Mouse (Mus musculus) brain, adult 2 months (tissue): ENCODE results near the gene Hao1.
A peak's percentile ranks its signal among the peaks of the same experiment; 100 is the strongest.

Experiments
- DNase-seq: peaks from one replicate; pipeline ENCODE4 v3.0.0; 2011; ENCODE audit warnings: low read depth, low spot score

The Hao1 gene

GRCm38 (mm10) chr2:134554221-134554727 is at the start of gene Hao1:
Hao1 (minus strand) TSS chr2:134554368.
- no peak for DNase-seq

GRCm38 (mm10) chr2:134591081-134591694 is 37.0 kb upstream of the Hao1 start:
- DNase-seq: no peak

GRCm38 (mm10) chr2:134585243-134585642 is 31.1 kb upstream of the Hao1 start:
- DNase-seq: no peak

- no peak for DNase-seq
Observed at GRCm38 (mm10) chr2:134559422-134559821, 5.3 kb upstream of the Hao1 start.

- DNase-seq: no peak
Observed at GRCm38 (mm10) chr2:134552358-134552757, 1.8 kb downstream of the Hao1 start.

- DNase-seq: peak; percentile 75
Observed at GRCm38 (mm10) chr2:134549770-134550169, 4.4 kb downstream of the Hao1 start.

GRCm38 (mm10) chr2:134545116-134545515 is 9.1 kb downstream of the Hao1 start:
- peak; percentile 47 for DNase-seq

- no peak for DNase-seq
Observed at GRCm38 (mm10) chr2:134544321-134545065, 9.7 kb downstream of the Hao1 start.

GRCm38 (mm10) chr2:134543501-134543900 is 10.7 kb downstream of the Hao1 start:
- DNase-seq: peak; percentile 26

GRCm38 (mm10) chr2:134541019-134541418 is 13.1 kb downstream of the Hao1 start:
- DNase-seq: no peak

GRCm38 (mm10) chr2:134538451-134538850 is 15.7 kb downstream of the Hao1 start:
- DNase-seq: no peak

- no peak for DNase-seq
Observed at GRCm38 (mm10) chr2:134528122-134528810, 25.9 kb downstream of the Hao1 start.

- DNase-seq: no peak
Observed at GRCm38 (mm10) chr2:134527419-134528114, 26.6 kb downstream of the Hao1 start.

- no peak for DNase-seq
Observed at GRCm38 (mm10) chr2:134518042-134518441, 36.1 kb downstream of the Hao1 start.

- no peak for DNase-seq
Observed at GRCm38 (mm10) chr2:134499777-134500176, 54.4 kb downstream of the Hao1 start.

GRCm38 (mm10) chr2:134498450-134498849 is 55.7 kb downstream of the Hao1 start:
- no peak for DNase-seq

GRCm38 (mm10) chr2:134488671-134489070 is 65.5 kb downstream of the Hao1 start:
- DNase-seq: no peak

GRCm38 (mm10) chr2:134486055-134486834 is 67.9 kb downstream of the Hao1 start:
- no peak for DNase-seq

GRCm38 (mm10) chr2:134482683-134483082 is 71.5 kb downstream of the Hao1 start:
- DNase-seq: peak; percentile 52

GRCm38 (mm10) chr2:134481759-134482158 is 72.4 kb downstream of the Hao1 start:
- peak; percentile 72 for DNase-seq

GRCm38 (mm10) chr2:134481174-134481573 is 73.0 kb downstream of the Hao1 start:
- DNase-seq: no peak
